Mouse (Mus musculus) stomach, postnatal 0 days (tissue): ENCODE measurements around the gene Sugct.

Source experiments
- CTCF ChIP-seq: IDR thresholded peaks from 2 replicates; pipeline ENCODE4 v1.5.1; 2016; ENCODE audit warnings: antibody characterized with exemption, low read depth, mild to moderate bottlenecking, moderate library complexity
- EP300 ChIP-seq: optimal IDR thresholded peaks from 2 replicates; pipeline ENCODE3; 2016; ENCODE audit warnings: antibody characterized with exemption

- no peak for TF ChIP-seq EP300
- no peak for TF ChIP-seq CTCF
These were observed 200.4 kb downstream of the Sugct start for GRCm38 (mm10) chr13:17494936-17495335.
